Mouse (Mus musculus) kidney, adult 2 months (tissue): ENCODE measurements around the gene Il15. TPM values are rescaled to one million over a fixed set of nuclear protein-coding genes. Genes with fewer than 3 reads are reported as not detected.

ENCODE experiments used
- DNase-seq: peaks from one replicate; pipeline ENCODE4 v3.0.0; 2021
- H3K27ac ChIP-seq: fragments of 200-500 bp; 2 replicates; pipeline ENCODE4 v1.5.1; 2012; ENCODE audit warnings: low read depth, low read length, control low read depth, inconsistent platforms; ENCODE audit not compliant: insufficient read depth
- H3K27me3 ChIP-seq: fragments of 200-500 bp; replicated peaks from 2 replicates; pipeline ENCODE4 v1.6.1; 2012; ENCODE audit warnings: mild to moderate bottlenecking, moderate library complexity, low read length, inconsistent platforms; ENCODE audit not compliant: control insufficient read depth, insufficient read depth
- H3K36me3 ChIP-seq: fragments of 200-500 bp; 2 replicates; pipeline ENCODE4 v1.6.1; 2012; ENCODE audit warnings: mild to moderate bottlenecking, moderate library complexity, low read length, inconsistent platforms; ENCODE audit not compliant: control insufficient read depth, insufficient read depth
- H3K4me1 ChIP-seq: fragments of 200-500 bp; 2 replicates; pipeline ENCODE4 v1.6.1; 2011; ENCODE audit warnings: low read length; ENCODE audit not compliant: control insufficient read depth, insufficient read depth
- H3K4me3 ChIP-seq: fragments of 200-500 bp; 2 replicates; pipeline ENCODE4 v1.5.1; 2011; ENCODE audit warnings: mild to moderate bottlenecking, low read depth, low read length, control low read depth; ENCODE audit not compliant: insufficient read depth
- CTCF ChIP-seq: fragments of 200-500 bp; conservative IDR thresholded peaks from 2 replicates; pipeline ENCODE4 v1.5.1; 2011; ENCODE audit warnings: low read depth, mild to moderate bottlenecking, control low read depth, low read length, moderate library complexity, mixed read lengths; ENCODE audit not compliant: insufficient read depth, insufficient read length
- POLR2A ChIP-seq: fragments of 200-500 bp; IDR thresholded peaks from one replicate; pipeline ENCODE4 v1.6.1; 2011; ENCODE audit warnings: low read depth, low read length, control low read depth
- WGBS: fragments of 180-500 bp; shearing (Covaris S2); methylation state at CpG from one replicate; pipeline ENCODE4 v1.1.7; 2018; 5-methylcytosine and 5-hydroxymethylcytosine counted together
- polyA plus RNA-seq: library from polyadenylated mRNA; depleted of rRNA; stranded (reverse); fragments of >200 nt; gene quantifications from 2 replicates; pipeline ENCODE4 v1.2.3, GENCODE M21; 2012

Gene Il15
- polyA plus RNA-seq, 1 experiment, result 17.6 TPM

DNA sequence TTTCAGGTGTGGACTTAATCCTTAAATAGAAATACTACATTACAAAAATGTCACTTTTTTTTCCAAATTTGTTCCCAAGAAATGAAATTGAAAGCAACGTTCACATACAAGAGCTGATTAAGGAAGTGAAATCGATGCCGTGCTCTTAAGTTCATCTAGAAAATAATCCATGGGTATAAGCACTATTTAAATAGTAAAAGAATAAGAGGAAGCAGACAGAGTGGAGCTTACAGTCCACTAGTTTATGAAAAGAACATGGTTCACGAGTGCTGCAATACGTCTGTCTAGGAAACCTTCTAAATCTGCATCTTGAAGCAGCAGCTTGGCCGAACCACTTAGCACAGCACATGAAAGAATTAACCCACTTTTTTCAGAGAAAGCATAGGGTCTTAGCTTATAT is 32.4 kb downstream of the Il15 start:
- H3K27me3 ChIP-seq, result no peaks in the 10 kb centered on the region
- no peaks in the 10 kb centered on the region; the same call in 1 of the 2 replicates for H3K4me1 ChIP-seq
- DNase-seq, result no peak
- TF ChIP-seq CTCF (no peak), POLR2A (no peak)
- 79% methylated on average over 6 of the region's 6 CpGs for WGBS
- H3K27ac ChIP-seq, result no peak overlapping the region
- H3K36me3 ChIP-seq, result peaks cover 3% of the 10 kb centered on the region
- H3K4me3 ChIP-seq, result no peak overlapping the region

DNA sequence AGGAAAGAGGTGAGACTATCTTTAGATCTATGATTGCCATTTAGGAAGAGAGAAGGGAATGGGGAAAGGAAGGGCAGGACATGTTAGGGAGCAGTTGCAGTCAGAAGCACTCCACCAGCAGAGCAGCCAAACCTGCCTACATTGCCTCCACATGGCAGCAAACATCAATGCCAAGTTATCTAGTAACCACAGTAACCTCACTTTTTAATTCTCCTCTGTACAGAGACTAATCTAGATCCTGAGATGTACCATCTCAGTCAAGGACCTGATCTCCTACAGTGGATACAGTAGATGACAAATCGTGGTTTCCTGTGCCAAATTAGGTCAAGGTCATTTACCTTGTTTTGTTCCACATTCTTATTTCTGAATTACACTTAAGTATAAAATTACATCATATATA is 42.0 kb downstream of the Il15 start:
- peak; percentile 36 for DNase-seq
- 55% methylated on average over 1 of the region's 1 CpGs for WGBS
- Histone ChIP-seq H3K4me3 (no peak overlapping the region), H3K4me1 (0 out of 2 replicates have a peak, but pooled peaks cover 7% of the 10 kb centered on the region), H3K27ac (no peak overlapping the region), H3K36me3 (no peaks in the 10 kb centered on the region), H3K27me3 (no peaks in the 10 kb centered on the region)
- TF ChIP-seq CTCF, result no peak
- TF ChIP-seq POLR2A, result no peak

DNA sequence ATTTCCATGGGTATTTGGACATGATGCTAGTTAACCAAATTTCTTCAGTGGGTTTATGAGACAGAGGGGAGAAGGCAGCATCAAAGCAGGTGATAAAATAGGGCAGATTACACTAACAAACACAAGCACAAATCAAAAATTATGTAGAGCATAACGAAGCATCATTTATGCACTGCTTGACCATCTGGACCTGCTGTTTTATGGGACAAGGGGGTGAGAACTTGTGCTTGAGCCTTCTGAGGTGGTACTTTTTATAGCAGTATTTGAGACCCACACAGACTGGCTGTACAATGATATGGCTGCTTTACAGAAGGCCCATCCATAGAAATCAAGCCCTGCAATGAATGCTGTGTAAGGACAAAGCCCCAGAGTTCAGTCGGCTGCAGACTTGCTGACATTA is 46.9 kb downstream of the Il15 start:
- Histone ChIP-seq H3K4me1 (peaks cover 13% of the 10 kb centered on the region), H3K36me3 (no peaks in the 10 kb centered on the region), H3K27ac (no peak overlapping the region), H3K4me3 (no peak overlapping the region), H3K27me3 (no peaks in the 10 kb centered on the region)
- DNase-seq, result no peak
- WGBS, result 78% methylated on average over 2 of the region's 2 CpGs
- TF ChIP-seq POLR2A (no peak), CTCF (no peak)

DNA sequence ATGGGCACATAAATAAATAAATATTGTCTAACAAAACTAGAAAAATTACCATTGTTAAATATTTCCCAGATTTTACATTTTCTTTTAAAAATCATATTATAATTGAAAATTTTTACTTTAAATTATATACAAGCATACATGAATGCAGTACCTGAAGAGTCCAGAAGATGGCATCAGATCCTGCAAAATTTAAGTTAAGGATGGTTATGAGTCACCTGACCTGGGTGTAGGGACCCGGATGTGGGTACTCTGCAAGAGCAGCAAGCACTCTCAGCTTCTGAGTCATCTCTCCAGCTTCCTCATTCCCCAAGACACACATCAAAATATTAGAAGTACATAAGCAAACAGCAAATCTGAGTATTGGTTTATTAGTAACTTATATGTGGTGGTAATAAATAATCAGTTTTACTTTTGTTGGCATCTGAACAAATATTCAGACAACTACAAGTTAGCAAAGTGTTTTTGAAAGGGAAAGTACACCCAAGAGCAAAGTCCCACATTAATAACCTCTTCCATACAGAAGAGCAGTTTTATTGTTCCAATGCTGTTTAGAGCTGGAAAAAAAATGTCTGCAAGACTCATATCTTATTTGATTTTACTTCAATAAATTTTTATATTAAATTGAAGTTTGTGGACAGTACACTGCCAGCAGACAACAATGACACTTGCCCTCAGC is 51.6 kb downstream of the Il15 start:
- H3K4me3 ChIP-seq, result no peak overlapping the region
- H3K27ac ChIP-seq, result peak overlapping the region; percentile 88
- H3K27me3 ChIP-seq, result no peaks in the 10 kb centered on the region
- peaks cover 25% of the 10 kb centered on the region for H3K4me1 ChIP-seq
- peak; percentile 60 for DNase-seq
- H3K36me3 ChIP-seq, result no peaks in the 10 kb centered on the region
- WGBS, result 36% methylated on average over 1 of the region's 1 CpGs
- TF ChIP-seq POLR2A, result no peak
- TF ChIP-seq CTCF, result peak; percentile 33

DNA sequence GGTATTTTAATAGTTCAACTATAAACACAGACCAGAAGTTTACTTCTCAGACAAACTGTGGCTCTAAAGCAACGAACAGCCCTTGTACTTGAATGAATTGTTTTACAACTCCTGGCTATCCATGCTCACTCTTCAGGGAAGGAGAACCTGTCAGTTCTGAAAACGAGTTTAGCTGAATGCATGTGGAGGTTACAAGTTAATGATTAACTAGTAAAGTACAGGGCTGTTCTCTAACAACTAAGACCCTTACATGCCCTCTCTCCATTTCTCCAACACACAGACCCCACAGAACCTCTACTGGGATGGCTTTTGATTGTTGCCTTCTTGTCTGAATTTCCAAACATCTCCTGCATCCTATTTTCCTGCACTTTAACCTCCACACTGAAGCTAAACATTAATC is 53.7 kb downstream of the Il15 start:
- Histone ChIP-seq H3K27ac (peak overlapping the region; percentile 89), H3K27me3 (no peaks in the 10 kb centered on the region), H3K36me3 (no peaks in the 10 kb centered on the region; the same call in 1 of the 2 replicates), H3K4me1 (peaks cover 25% of the 10 kb centered on the region), H3K4me3 (no peak overlapping the region)
- peak; percentile 57 for DNase-seq
- TF ChIP-seq CTCF (no peak), POLR2A (no peak)
- WGBS, result 28% methylated on average over 2 of the region's 2 CpGs

DNA sequence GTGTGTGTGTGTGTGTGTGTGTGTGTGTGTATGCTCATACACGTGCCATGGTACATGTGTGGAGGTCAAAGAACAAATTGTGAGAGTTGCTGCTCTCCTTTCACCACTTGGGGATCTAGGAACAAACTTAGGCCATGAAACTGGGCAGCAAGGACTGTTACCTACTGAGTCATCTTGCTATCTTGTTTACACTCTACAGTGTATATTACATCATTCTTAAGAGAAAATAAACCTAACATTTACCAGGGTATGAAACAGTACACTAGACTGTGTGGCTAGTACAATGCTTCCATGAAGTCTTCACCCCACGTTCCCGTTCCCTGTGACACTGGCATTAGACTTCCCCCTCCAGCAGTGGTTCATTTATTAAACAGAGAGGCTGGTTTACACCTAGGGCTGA is 56.5 kb downstream of the Il15 start:
- Histone ChIP-seq H3K4me1 (peaks cover 17% of the 10 kb centered on the region), H3K36me3 (peaks cover 2% of the 10 kb centered on the region), H3K27ac (no peak overlapping the region), H3K4me3 (no peak overlapping the region), H3K27me3 (no peaks in the 10 kb centered on the region)
- no peak for DNase-seq
- WGBS, result 39% methylated on average over 3 of the region's 3 CpGs
- TF ChIP-seq CTCF, result no peak
- no peak for TF ChIP-seq POLR2A

DNA sequence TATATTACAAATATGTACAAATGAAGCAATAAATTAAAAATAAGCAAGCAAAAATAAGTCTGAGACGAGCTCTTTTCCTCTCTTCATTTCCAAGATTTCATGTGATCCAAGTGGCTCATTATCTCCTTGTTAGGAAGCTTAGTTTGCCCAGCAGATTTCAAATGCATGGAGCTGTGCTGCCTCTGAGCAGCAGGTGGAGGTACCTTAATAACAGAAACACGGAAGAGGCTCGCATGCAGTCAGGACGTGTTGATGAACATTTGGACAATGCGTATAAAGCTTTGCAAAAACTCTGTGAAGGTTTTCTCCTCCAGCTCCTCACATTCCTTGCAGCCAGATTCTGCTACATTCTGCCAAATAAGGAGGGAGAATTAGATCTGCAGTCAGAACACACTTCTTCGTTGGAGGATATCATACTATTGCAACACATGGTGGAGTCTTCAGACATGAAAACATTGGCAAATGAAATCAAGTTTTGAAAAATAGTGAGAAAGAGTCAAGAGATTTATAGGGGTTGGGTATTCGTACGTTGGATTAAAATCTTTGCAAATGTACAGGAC is 71.3 kb downstream of the Il15 start:
- no peaks in the 10 kb centered on the region for H3K4me1 ChIP-seq
- 91% methylated on average over 8 of the region's 8 CpGs for WGBS

More for the DNA sequence above, 71.3 kb downstream of the Il15 start:
- Histone ChIP-seq H3K27me3 (no peaks in the 10 kb centered on the region), H3K27ac (no peak overlapping the region), H3K36me3 (no peaks in the 10 kb centered on the region; the same call in 1 of the 2 replicates), H3K4me3 (no peak overlapping the region)
- no peak for DNase-seq
- TF ChIP-seq POLR2A, result no peak
- no peak for TF ChIP-seq CTCF
